Mouse (Mus musculus): ENCODE measurements at regions not wholly inside any gene's neighbourhood (a gene's known extent, or its start where the extent isn't known, plus 50 kb on each side); places are given as distances from the start of the nearest gene placed in this dataset.

DNA sequence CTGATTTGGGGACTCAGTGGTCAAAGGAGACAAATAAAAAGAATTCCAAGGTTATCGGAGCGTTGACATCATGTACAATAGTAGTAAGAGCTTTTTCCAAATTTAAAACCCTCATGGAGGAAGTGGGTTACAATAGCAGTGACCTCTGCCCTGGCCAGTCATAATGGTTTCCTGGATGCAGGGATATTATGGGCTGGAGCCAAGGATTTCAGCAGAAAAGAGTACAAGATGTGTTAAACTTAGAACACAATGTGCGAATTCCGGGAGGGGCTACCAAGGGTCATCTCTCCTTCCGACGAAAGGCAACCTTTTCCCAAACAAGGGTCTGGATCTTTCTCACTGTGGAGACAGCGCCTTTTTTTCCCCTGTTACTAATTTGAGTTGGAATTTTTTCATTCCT, 390.6 kb downstream of the Med13l start:
- no peak for TF ChIP-seq MAX (IDR thresholded peaks at IDR 0.05)
- TF ChIP-seq CTCF (IDR thresholded peaks at IDR 0.05; ENCODE audit: control insufficient read depth, insufficient read depth, insufficient read length), result no peak
- no peak for TF ChIP-seq MYOG (IDR thresholded peaks at IDR 0.05; ENCODE audit: control insufficient read depth, extremely low read depth, insufficient read length)
- no peak for TF ChIP-seq FOSL1 (IDR thresholded peaks at IDR 0.05; ENCODE audit: insufficient read depth, low read length, poor library complexity, severe bottlenecking)
- TF ChIP-seq USF1 (IDR thresholded peaks at IDR 0.05; ENCODE audit: low read depth), result no peak
- no peak for TF ChIP-seq MYOD1 (IDR thresholded peaks at IDR 0.05; ENCODE audit: control insufficient read depth, insufficient read length, low read depth)
- no peak for TF ChIP-seq CEBPB (IDR thresholded peaks at IDR 0.05; ENCODE audit: low read depth)
